Mouse (Mus musculus) ZHBTc4 (cell line): Measurements from ENCODE around the gene D1Pas1.

ENCODE experiments used
- DNase-seq: peaks from one replicate; pipeline ENCODE4 v3.0.0-alpha.2; 2011; ENCODE audit warnings: low read depth, low spot score

D1Pas1 gene

DNA sequence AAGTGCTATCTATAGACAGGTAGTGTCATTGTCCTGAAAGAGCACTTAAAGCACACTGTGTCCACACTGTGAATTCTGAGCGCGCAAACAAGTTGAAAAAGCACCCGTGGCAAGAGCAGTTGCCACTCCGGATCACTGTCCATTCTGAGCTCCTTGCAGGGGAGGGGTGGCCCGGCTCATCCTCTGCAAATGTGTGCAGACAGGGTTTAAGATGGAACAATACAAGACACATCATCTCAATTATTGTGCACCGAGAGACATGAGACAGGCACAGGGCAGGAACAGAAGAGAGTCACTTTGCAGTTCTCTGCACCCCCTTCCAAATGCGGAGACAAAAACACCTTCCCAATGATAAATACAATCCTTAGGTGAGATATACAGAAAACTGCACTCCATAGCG lies 19.3 kb downstream of the D1Pas1 start:
- no peak for DNase-seq

DNA sequence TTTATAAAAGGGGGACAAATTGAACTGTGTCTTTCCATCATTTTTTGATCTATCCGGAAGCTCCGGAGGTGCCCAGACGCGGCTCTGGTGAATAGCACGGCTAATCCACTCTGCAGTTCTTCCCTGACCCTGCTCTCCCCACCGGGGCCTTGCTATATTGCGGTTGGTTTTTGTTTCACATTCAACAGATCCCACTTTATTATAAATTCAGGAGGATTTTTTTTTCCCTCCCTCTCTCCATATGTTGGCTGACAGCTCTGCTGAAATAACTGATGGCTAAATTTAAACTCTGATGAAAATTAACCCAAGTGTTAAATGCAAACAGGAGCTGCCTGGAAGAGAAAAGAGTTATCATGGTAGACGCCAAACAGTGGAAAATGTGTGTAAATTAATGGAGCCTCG lies 21.1 kb downstream of the D1Pas1 start:
- DNase-seq = no peak

DNA sequence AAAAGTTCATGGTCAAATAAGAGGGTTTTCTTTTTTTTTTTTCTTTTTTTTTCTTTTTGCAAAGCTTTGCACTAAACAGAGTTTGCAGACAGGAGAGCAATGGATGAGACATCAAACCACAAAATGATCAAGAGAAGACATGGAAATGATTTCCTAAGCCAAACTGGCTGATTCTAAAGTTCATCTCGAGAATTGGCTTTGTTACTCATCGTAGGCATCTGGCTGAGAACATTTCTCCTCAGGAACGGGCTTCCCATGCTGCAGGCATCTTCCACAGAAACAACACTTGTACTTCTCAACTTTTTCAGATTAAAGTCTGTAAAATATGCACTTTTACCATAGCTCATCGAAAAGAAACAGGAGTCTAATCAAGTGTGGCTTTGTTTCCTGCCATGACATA lies 21.6 kb downstream of the D1Pas1 start:
- no peak for DNase-seq

DNA sequence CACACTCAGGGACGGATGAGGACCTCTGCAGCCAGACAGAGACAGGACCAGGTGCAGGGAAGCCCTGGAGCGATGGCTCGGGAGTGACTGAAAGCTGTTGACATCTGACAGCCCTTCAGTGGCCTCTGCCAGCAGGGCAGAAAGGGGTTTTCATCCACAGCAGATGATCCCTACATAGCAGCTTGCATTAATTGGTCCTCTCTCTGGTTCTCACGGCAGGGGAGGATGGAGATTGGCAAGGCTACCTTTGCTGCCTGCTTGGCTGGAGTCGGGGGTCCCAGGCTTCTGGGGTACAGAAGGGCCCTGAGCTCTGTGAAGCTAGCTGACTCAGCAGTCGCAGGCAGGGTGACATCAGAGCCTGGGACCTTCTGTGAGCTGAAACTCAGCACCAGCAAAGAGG lies 24.3 kb downstream of the D1Pas1 start:
- DNase-seq = no peak

DNA sequence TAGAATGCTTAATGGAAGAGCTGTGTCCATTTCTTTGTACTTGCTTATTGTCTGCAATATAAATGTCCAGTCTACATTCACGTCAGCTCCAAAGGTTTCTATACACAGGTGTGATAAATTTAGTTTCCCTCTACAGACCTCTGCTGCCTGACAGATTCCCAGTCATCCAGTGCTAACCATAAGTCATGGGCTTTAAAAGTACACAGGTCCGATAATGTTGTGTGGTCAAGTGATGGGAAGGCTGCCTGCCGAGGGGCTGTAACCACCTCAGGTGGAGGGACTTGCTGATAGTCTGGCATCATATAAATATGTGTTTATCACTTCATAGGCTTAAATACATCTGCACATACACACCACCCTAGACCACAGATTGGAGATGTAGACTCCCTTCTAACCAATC lies 24.9 kb downstream of the D1Pas1 start:
- no peak for DNase-seq

DNA sequence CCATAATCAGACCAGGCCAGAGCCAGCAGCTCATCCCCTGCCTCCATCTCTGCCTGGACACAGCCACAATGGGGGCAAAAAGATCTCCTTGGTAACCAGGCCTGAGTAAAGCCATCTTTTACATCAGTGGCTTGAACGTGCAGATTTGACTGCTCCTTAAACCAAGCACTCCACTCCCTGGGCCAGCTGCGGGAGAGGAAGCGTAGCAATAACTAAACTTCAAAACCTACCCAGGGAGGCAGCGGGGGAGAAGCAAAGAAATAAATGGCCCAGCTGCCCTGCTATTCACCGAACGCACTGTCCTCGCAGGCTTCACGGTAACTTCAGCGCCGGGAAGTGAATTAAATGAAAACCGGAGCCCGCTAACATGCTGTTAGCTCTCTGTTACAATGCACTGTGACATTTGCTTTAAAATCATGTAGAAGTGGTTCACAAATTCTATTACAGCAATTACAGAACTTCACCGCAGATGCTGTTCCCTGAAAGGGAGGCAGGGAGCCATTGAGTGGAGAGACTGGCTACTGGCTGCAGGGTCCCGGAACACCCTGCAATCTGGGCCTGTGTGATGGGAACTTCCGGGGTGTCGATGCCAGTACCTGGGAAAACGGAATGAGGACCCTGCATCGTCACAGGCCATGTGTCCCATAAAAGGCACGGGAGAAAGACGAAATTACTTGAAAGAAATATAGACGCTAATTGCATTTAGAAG lies 30.5 kb downstream of the D1Pas1 start:
- no peak for DNase-seq

DNA sequence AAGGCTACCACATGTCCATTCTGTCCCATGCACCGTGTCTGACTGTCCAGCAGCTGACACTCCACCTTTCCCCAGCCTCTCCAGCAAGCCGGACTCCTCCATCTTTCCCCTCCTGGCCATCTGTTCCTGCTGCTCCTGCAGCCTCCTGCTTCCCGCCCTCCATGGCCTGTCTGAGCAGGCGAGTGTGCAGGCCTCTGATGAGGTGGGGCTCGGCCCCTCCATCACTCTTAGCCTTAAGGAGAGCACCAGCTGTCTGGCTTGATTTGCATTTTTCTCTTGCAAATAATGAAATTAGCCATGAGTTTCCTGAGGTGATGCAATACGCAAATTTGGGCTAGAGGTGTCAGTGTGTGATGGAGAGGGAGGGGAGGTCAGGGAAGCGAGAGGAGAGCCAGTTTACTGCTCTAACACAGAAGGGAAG lies 36.2 kb downstream of the D1Pas1 start:
- no peak for DNase-seq

DNA sequence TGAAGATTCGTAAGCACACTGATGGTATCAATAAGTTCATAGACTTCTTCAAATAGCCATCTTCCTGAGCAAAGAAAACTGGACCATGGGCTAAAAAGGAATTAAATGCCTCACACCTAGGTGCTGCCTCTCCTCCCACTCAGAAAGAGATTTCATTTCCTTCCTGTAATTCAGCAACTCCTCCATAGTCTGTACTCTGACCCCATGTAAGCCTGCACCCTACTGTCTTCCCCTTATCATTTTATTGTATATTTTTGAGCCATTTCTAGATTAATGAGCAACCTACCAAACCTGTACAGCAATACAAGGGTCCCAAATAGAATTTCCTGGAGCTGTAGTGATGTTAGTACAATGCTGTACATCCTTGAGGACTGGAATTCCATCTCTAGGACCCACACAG lies 37.1 kb downstream of the D1Pas1 start:
- DNase-seq = no peak

DNA sequence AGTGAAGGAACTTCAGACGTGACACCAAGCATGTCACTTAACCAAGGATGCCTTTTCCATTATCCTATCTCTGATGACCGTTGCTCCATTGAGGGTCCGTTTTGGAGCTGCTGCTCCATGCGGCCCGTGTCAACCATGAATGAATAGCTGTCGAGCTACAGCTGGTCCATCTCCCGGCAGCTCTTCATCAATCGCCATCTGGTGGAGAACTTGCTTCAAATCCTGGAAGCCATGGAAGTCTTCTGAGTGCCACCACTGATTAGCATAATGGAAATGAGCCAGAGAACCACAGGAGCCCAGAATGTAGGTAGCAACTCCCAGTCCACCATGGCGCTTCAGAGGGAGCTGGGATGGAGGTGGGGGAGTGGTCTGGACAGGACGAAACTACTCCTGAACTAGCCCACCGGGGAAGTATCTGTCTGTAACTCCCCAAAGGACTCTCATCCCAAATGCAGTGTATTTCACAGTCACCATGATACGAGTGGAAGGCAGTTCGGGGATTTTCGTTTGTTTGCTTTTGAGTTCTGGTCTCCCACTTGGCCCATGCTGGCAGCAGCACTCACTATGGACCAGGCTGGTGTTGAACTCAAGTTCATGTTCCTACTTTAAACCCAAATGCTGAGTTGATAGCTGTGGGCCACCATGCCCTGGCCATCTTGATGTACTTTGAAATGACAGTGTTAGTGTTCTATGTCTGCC lies 39.2 kb downstream of the D1Pas1 start:
- DNase-seq = peak; percentile 11

DNA sequence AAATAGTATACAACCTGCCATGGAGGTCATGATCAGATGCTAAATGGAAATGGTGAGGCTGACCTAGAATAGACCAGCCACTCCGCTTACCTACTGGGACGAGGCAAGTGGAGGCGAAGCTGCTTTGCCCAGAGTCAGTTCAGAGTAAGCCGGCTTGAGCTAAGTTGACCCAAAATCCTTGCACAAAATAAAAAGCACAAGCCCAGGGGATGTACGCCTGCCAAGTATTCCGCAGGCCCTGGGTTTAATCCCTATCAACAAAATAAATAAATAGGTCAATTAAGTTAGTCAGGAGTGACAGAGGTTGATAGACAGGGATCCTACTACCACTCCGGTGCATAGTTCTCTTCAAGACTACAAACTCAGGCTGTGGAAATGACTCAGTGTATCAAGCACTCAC lies 41.0 kb downstream of the D1Pas1 start:
- DNase-seq = no peak

DNA sequence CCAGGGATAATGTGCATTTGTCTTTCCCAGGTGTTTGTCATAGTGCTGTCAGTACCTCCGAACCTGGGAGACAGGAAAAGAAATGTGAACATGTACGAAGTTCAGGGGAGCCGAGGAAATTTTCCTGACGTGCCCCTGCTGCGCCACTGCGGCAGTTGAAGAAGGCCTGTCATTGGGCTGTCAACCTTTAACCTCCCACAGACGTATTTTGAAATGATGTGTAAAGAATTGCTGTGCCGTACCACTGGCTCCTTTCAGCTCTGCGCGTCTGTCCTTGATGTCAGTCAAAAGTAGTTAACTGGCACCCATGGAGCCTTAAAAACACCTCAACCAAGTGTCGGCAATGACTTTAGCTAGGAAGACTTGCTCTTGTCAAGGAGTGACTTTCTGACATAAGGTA lies 42.9 kb downstream of the D1Pas1 start:
- no peak for DNase-seq

DNA sequence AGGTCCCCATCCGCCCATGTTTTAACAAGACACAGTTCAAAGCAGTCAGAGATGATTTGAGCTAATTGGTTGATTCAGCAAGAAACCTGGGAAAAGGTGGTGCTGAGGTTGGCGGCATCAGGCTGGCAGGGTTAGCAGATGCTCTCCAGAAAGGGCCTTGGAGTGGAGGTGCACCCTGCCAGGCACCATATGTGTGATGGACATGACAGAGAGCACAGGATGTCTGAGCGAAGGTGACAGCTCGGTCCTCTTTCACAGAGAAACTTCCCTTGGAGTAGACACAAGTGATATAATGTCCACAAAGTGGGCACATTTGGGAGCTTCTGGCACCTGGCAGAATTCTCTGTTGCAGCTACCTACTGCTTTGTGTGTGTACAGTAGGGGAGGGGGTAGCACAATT lies 44.4 kb downstream of the D1Pas1 start:
- DNase-seq = no peak

DNA sequence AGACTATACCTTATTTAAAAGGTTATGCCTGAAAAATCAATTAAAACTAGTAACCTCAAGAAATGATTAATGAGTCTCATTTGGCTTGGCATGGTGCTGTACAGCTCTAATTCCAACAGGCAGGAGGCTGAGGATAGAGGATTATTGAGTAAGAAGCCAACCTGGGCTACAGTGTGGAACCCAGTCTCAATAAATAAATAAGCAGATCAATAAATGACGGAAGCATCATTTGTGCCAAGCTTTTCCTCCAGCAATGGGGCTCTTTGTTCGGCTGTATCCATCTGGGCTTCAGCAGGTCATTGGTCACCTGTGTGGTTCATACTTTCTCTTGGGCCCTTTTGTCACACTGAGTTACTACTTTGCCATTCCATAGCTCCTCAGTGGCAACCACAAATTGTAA lies 46.9 kb downstream of the D1Pas1 start:
- DNase-seq = no peak

DNA sequence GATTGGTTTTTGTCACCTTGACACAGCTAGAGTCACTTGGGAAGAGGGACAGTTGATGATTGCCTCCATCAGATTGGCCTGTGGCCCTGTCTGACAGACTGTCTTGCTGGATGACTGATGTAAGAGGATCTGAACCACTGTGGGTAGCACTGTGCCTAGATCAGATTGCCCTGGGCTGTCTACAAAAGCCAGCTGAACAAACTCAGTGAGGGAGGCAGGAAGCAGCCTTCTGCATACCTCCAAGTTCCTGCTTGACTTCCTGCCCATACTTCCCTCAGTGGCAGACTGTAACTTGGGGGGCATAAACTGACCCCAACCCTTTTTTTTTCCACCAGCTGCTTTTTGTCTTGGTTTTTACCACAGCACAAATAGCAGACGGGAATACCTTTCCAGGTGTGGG lies 48.5 kb downstream of the D1Pas1 start:
- no peak for DNase-seq

DNA sequence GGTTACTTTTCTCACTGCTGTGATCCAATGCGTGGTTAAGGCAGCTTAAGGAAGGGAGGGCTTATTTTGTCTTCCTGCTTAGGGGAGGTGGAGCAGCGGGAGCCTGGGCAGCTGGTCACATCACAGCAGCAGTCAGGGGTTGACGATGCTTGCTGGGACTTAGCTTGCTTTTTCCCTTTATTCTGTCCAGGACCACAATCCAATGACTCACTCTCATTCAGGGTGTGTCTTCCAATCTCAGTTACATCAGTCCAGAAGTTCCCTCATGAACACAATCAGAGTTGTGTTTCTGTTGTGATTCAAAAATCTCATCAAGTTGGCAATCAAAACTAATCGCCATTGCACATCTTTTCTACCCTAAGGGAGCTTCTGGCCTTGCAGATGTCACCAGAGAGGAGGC lies 48.9 kb downstream of the D1Pas1 start:
- peak; percentile 28 for DNase-seq

DNA sequence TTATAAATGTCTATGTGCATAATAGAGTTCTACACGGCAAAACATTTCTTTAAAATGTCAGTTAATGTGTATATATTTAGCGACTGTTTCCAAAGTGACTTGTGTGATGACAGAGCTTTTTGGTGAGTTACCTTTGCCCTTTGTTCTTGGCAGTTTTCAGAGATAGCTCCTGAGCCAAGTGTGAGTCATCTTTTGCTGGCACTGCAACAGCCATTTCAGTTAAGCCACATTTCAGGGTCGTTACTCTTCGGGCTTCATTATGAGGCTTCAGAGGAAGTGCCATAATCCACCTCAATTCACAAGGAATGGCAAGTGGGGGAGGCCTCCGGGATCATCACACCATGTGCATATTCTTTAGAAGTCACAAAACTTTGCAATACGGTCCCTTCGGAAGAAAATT lies 52.8 kb downstream of the D1Pas1 start:
- no peak for DNase-seq
